Mouse (Mus musculus): ENCODE measurements at regions not wholly inside any gene's neighbourhood (a gene's known extent, or its start where the extent isn't known, plus 50 kb on each side); places are given as distances from the start of the nearest gene placed in this dataset.
"Not testable (repeated sequence)": the region's sequence is repeated elsewhere in the genome, so short reads cannot be mapped to it uniquely, and the experiment has no call there.

- DNase-seq (ENCODE audit: low read depth in 2 of 2, low spot score in 2 of 2) = no peak
Measured at GRCm38 (mm10) chr16:29742497-29743230, 163.5 kb downstream of the Opa1 start.

- DNase-seq (ENCODE audit: low read depth in 2 of 2, low spot score in 2 of 2) = no peak
Measured at GRCm38 (mm10) chr16:29745486-29745885, 166.4 kb downstream of the Opa1 start.

- DNase-seq (ENCODE audit: low read depth in 2 of 2, low spot score in 2 of 2) = no peak
Measured at GRCm38 (mm10) chr16:29746245-29746644, 167.1 kb downstream of the Opa1 start.

DNA sequence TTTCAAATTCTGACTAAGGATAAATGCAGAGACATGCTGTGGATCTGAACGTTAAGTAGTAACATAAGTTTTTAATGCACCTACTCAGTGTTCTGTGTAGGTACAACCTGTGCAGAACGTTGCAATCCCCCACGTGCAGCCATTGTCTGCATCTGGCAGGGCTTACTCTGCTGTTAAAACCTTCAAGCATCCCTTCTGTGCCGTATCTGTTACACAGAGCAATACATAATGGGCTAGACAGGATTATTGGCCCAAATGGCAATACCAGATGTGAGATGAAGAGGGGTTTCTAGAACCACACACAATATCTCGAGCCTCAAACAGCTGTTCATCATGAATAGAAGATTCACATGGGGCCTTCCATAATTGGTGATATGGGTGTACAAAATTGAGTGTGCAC is 170.0 kb downstream of the Opa1 start:
- no peak for DNase-seq (ENCODE audit: low read depth in 2 of 2, low spot score in 2 of 2)

DNA sequence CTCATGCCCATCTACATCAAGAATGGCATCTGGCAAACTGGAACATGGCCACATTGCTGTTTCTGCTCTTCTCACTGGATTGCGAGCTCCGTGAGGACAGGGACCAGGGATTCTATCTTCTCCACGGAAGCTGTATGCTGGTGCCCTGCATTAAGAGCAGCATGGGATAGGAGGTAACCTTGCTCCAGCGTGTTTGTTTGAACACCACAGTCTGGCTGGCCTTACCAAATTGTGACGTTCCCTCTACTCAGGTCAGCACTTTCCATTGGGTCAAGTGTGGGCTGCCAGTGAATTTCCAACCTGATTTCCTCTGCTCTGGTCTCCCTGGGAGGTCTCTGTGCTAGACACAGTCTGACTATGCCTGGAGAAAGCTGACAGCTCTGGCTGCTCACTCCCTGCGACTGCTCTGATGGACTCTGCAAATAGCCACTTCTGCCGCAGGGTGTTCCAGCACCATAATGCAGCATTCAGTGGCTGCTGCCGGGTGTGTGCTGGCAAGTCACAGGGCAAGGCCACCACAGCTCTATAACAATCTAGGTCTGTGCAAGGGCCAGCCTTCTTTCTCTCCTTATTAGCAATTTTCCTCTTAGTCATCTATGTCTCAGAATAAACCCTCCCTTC is 175.6 kb downstream of the Opa1 start:
- DNase-seq (ENCODE audit: low read depth in 2 of 2, low spot score in 2 of 2) = no peak

DNA sequence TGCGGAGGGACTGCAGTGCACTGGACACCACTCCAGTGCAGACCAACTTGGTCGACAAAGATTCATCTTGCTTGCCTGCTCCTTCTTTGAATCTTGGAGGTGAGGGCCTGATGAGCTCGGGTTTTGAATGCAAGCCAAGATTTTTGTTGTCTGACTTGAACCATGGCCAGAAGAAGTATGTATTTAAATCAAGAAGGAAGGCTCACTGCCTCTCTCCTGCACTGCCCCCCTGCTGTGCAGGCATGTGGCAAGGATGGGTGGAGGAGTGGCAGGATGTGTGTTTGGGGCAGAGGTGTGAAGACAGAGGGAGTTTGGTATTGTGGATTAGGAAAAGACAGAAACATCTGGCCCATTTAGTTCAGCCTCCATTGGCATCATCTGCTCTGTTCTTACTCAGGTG is 179.1 kb downstream of the Opa1 start:
- DNase-seq (ENCODE audit: low read depth in 2 of 2, low spot score in 2 of 2) = no peak

- DNase-seq (ENCODE audit: low read depth in 2 of 2, low spot score in 2 of 2) = no peak
Measured at GRCm38 (mm10) chr16:29759416-29759815, 180.3 kb downstream of the Opa1 start.

DNA sequence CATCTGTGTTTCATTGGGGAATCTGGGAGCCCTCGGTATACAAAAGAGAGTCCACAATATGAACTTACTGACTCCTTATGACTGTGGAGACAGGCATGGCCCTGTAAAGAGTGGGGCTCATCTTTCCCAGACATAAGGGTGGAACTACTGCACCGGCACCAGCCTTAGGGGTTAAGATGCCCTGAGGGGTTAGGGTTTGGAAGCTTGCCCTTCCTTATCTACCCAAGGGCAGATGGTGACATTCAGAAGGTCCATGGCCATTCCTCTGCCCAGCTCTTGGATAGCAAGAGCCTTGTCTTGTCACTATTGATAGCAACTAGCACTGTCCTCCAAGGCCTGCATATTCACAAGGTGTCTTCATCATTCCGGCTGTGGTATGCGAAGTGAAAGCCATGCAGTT is 181.5 kb downstream of the Opa1 start:
- no peak for DNase-seq (ENCODE audit: low read depth in 2 of 2, low spot score in 2 of 2)

GRCm38 (mm10) chr16:29761779-29762277 is 182.7 kb downstream of the Opa1 start:
- no peak for DNase-seq (ENCODE audit: low read depth in 2 of 2, low spot score in 2 of 2)

DNA sequence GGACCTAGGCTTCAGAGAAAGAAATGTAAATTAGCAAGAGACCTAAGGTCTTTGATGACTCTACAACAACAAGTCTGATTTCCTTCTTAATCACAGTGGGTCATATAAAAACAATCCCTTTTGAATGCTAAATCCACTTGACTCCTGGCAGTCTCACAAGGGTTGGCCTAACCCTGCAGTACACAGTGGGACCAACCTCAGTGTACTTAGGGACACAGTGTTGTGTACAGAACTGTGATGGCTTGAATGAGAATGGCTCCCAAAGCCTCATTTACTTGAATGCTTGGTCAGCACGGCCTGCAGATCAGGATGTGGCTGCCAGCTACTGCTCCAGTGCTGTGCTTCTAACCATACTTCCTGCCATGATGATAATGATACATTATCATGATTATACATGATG is 185.2 kb downstream of the Opa1 start:
- DNase-seq (ENCODE audit: low read depth in 2 of 2, low spot score in 2 of 2) = no peak

GRCm38 (mm10) chr16:29765801-29766200 is 186.7 kb downstream of the Opa1 start:
- not testable (repeated sequence) for DNase-seq (ENCODE audit: low read depth in 2 of 2, low spot score in 2 of 2)

GRCm38 (mm10) chr16:29771320-29771719 is 192.2 kb downstream of the Opa1 start:
- DNase-seq (ENCODE audit: low read depth in 2 of 2, low spot score in 2 of 2) = no peak

GRCm38 (mm10) chr16:29771728-29772608 is 192.8 kb downstream of the Opa1 start:
- DNase-seq (ENCODE audit: low read depth in 2 of 2, low spot score in 2 of 2) = no peak

GRCm38 (mm10) chr16:29772609-29772988 is 193.5 kb downstream of the Opa1 start:
- no peak for DNase-seq (ENCODE audit: low read depth in 2 of 2, low spot score in 2 of 2)

DNA sequence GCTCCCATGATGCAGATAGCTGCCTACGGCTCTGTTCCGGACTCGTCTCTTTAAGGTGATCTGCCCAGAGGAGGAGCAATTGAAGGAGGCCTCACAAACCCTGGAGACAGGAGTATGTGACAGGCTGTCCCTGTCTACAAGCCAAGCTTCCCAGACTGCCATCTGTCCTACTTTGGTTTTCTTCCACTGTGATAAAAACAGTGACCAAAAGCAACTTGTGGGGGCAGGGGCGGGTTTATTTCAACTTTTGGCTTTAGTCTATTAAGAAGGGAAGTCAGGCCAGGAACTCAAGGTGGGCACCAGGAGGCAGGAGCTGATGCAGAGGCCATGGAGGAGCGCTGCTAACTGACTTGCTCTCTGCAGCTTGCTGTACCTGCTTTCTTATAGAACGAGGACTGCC is 193.9 kb downstream of the Opa1 start:
- DNase-seq (ENCODE audit: low read depth in 2 of 2, low spot score in 2 of 2) = no peak

DNA sequence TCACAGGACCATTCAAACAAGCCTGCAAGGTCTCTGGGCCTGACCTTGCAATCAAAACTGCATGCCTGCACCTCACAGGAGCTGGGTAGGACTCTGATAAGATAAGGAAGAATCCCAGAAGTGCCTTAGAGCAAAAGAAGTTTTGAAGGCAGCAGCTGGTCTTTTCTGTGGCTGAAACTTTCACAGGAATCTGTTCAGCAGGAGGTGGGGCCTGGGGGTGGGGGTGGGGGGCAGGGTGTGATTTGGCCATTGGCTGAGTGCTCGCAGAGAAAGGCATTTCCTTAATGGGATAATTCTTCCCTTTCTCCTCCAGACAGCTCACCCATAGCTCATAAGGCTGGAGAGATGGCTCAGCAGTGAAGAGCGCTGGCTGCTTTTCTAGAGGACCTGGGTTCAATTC is 195.8 kb downstream of the Opa1 start:
- DNase-seq (ENCODE audit: low read depth in 2 of 2, low spot score in 2 of 2) = no peak

DNA sequence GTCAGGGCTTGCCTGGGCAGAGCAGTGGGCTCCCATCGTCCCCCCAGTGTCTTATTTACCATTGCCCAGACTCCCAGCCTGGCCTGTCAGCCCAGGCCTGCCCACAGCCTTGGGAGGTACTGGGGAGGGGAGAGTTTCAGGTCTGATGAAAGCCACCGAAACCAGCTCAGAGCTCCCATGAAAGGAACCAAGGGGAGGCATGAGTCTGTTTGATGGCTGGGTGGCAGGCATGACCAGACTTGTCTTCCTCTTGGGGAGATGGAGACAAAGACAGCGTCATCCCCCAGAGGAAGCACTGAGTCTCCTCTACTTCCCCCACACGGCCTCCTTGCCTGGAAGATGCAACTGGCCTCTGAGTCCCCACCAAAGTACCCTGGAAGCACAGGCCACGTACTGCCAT is 196.7 kb downstream of the Opa1 start:
- no peak for DNase-seq (ENCODE audit: low read depth in 2 of 2, low spot score in 2 of 2)

DNA sequence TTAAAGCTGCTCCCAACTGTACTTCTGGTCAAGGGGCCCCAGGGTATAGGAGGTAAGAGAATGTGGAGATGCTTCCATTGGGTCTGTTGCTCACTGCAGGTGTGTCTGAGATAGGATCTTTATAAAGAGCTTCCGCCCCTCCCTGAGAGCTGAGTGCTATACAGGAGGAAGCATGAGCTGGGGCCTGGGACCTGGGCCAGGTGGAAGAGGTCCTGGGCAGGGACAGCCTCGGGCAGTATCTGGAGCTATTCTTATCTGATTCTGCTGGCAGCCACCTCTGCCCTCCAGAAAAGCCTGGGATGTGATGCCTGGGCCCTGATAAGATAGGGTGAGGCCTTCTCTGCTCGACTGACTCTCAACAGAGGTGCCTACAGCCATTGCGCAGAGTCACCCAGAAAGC is 203.3 kb downstream of the Opa1 start:
- DNase-seq (ENCODE audit: low read depth in 2 of 2, low spot score in 2 of 2) = no peak

DNA sequence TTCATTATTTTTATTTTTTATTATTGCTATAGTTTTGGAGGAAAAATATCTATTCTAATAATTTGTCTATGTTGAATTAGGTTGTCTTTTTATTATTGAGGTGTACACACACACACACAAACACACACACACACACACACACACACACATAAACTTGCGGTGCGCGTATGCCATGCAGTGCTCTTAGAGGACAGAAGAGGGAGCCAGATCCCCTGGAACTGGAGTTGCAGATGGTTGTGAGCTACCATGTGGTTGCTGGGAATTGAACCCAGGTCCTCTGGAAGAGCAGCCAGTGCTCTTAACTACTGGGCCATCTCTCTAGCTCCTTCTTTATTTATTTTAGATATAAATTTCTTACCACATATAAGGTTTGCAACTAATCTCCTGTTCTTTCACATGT is 206.0 kb downstream of the Opa1 start:
- DNase-seq (ENCODE audit: low read depth in 2 of 2, low spot score in 2 of 2) = no peak

GRCm38 (mm10) chr16:29786540-29786939 is 207.4 kb downstream of the Opa1 start:
- no peak for DNase-seq (ENCODE audit: low read depth in 2 of 2, low spot score in 2 of 2)

- DNase-seq (ENCODE audit: low read depth in 2 of 2, low spot score in 2 of 2) = no peak
Measured at GRCm38 (mm10) chr16:29787633-29788511, 208.7 kb downstream of the Opa1 start.
